In genomic region chr14:78877176-78877575, GRCm38 (mm10) we compare ENCODE assay signal across 21 mouse cellular contexts. TPM values are rescaled to one million over a fixed set of nuclear protein-coding genes. Genes with fewer than 3 reads are reported as not detected.
DNase-seq lines count a peak whose midpoint lies in the region; ATAC-seq and TF ChIP-seq lines count a peak whose summit lies in the region.
"Had no signal": no experiment of that assay in that cellular context is flagged by ENCODE, and none has a peak within 500 bp of the region (broad histone marks: within the 10 kb centered on the region; RNA-seq: fewer than 3 reads in every experiment).

No protein-coding gene starts in this region.

- H3K4me2 ChIP-seq in liver, postnatal 0 days (ENCODE audit: low read depth, low read length) = no peak overlapping the region
- H3K4me2 ChIP-seq in liver, embryonic 14.5 days (ENCODE audit: low read depth) = no peak overlapping the region
- H3K4me2 ChIP-seq: embryonic facial prominence, embryonic 13.5 days; forebrain, embryonic 12.5 days; heart, embryonic 12.5 days; hindbrain, embryonic 14.5 days had no signal

- no peaks in the 10 kb centered on the region for H3K27me3 ChIP-seq in liver, postnatal 0 days (ENCODE audit: insufficient read depth, low read length)
- H3K27me3 ChIP-seq in liver, embryonic 14.5 days (ENCODE audit: control insufficient read depth, insufficient read depth, low read length) = no peaks in the 10 kb centered on the region
- no peaks in the 10 kb centered on the region for H3K27me3 ChIP-seq in heart, embryonic 10.5 days (ENCODE audit: insufficient read depth, poor library complexity, severe bottlenecking)
- H3K27me3 ChIP-seq: embryonic facial prominence, embryonic 13.5 days; forebrain, embryonic 12.5 days; heart, embryonic 12.5 days; Patski had no signal

- no peak for TF ChIP-seq EP300 in liver, postnatal 0 days (IDR thresholded peaks at IDR 0.05; ENCODE audit: low read depth)
- 0 out of 2 replicates have a peak, but pooled peaks have one; percentile 16 for TF ChIP-seq EP300 in liver, embryonic 14.5 days (IDR thresholded peaks at IDR 0.05; ENCODE audit: low read depth)

- H3K36me3 ChIP-seq in liver, postnatal 0 days (replicated peaks; ENCODE audit: insufficient read depth, low read length) = peaks cover 3% of the 10 kb centered on the region; the same call in 1 of the 2 replicates
- no peaks in the 10 kb centered on the region for H3K36me3 ChIP-seq in liver, embryonic 14.5 days (replicated peaks; ENCODE audit: control insufficient read depth, insufficient read depth, low read depth)
- H3K36me3 ChIP-seq in heart, embryonic 10.5 days = peaks cover 10% of the 10 kb centered on the region
- H3K36me3 ChIP-seq: forebrain, embryonic 12.5 days had no signal

- TF ChIP-seq CTCF in liver, postnatal 0 days (IDR thresholded peaks at IDR 0.05; ENCODE audit: low read depth) = no peak
- TF ChIP-seq CTCF in liver, embryonic 14.5 days (IDR thresholded peaks at IDR 0.05; ENCODE audit: low read depth) = no peak

- no peak overlapping the region for H3K9ac ChIP-seq in liver, postnatal 0 days (replicated peaks)
- no peak overlapping the region for H3K9ac ChIP-seq in liver, embryonic 14.5 days (replicated peaks)
- H3K9ac ChIP-seq: embryonic facial prominence, embryonic 13.5 days; forebrain, embryonic 12.5 days; forebrain, postnatal 0 days; heart, embryonic 12.5 days; hindbrain, embryonic 14.5 days had no signal

- no peaks in the 10 kb centered on the region for H3K4me1 ChIP-seq in liver, postnatal 0 days (ENCODE audit: insufficient read depth)
- peaks cover 7 to 19% of the 10 kb centered on the region in 2 experiments; a peak in 2 of 4 replicates for H3K4me1 ChIP-seq in liver, embryonic 14.5 days (replicated peaks; ENCODE audit: control insufficient read depth in 2 of 2, insufficient read depth in 2 of 2, low read length in 1 of 2)
- peaks cover 27% of the 10 kb centered on the region for H3K4me1 ChIP-seq in heart, embryonic 10.5 days

- peak; percentile 9 for DNase-seq in liver
- no peak for DNase-seq in liver, postnatal 0 days
- peak; percentile 29 for DNase-seq in c-Kit-positive CD71-positive TER-119-positive erythroid progenitor cells, embryonic 14.5 days (ENCODE audit: low spot score)
- peak in 2 of 3 experiments; percentile 35 to 45 for DNase-seq in liver, embryonic 14.5 days (ENCODE audit: low read depth in 3 of 3, low spot score in 3 of 3)
- no peak for DNase-seq in right cerebral cortex, adult 2 months (ENCODE audit: low spot score in 2 of 2)
- DNase-seq in T-cell, adult 2 months (ENCODE audit: low spot score) = no peak
- no peak for DNase-seq in heart, embryonic 10.5 days (ENCODE audit: low spot score)
- DNase-seq: adrenal gland, adult 2 months; adrenal gland, postnatal 25 days; cerebellum, adult 11-12 months; cerebellum, adult 9-10 months; cerebellum, postnatal 25 days; forebrain, postnatal 0 days; gastrocnemius, postnatal 14 days; heart, adult 2 months had no signal

- H3K9me3 ChIP-seq in liver, postnatal 0 days (ENCODE audit: low read length) = no peaks in the 10 kb centered on the region
- no peaks in the 10 kb centered on the region for H3K9me3 ChIP-seq in liver, embryonic 14.5 days (ENCODE audit: control insufficient read depth, low read length)
- no peaks in the 10 kb centered on the region for H3K9me3 ChIP-seq in heart, embryonic 10.5 days
- H3K9me3 ChIP-seq: embryonic facial prominence, embryonic 13.5 days; forebrain, embryonic 12.5 days; hindbrain, embryonic 10.5 days had no signal

- no peak overlapping the region for H3K4me3 ChIP-seq in liver, postnatal 0 days (ENCODE audit: low read depth, low read length)
- no peak overlapping the region for H3K4me3 ChIP-seq in liver, embryonic 14.5 days (ENCODE audit: insufficient read depth in 1 of 2, low read depth in 2 of 2, low read length in 2 of 2)
- no peak overlapping the region for H3K4me3 ChIP-seq in heart, embryonic 10.5 days
- H3K4me3 ChIP-seq: embryonic facial prominence, embryonic 13.5 days; forebrain, embryonic 12.5 days; heart, adult 2 months; heart, embryonic 12.5 days; hindbrain, embryonic 10.5 days had no signal

- ATAC-seq in liver, postnatal 0 days = no peak
- ATAC-seq in liver, embryonic 14.5 days (ENCODE audit: insufficient read depth) = peak; percentile 64
- ATAC-seq: forebrain, postnatal 0 days; Patski had no signal

- no peak overlapping the region for H3K27ac ChIP-seq in liver, postnatal 0 days (ENCODE audit: low read depth)
- no peak overlapping the region for H3K27ac ChIP-seq in liver, embryonic 14.5 days
- H3K27ac ChIP-seq in heart, embryonic 10.5 days = no peak overlapping the region
- H3K27ac ChIP-seq: embryonic facial prominence, embryonic 13.5 days; forebrain, embryonic 12.5 days; heart, adult 2 months; hindbrain, embryonic 10.5 days; hindbrain, embryonic 14.5 days had no signal

- WGBS in liver, postnatal 0 days (ENCODE audit: insufficient replicate concordance) = 46% methylated on average over 2 of the region's 2 CpGs
- WGBS in liver, embryonic 14.5 days (ENCODE audit: insufficient replicate concordance) = 16% methylated on average over 2 of the region's 2 CpGs
- WGBS in heart, embryonic 10.5 days = 36% methylated on average over 2 of the region's 2 CpGs

RNA-seq across cellular contexts. Expression of gene Vwa8, which starts 28.3 kb away (rescaled TPM):
- polyA plus RNA-seq in liver, postnatal 0 days (2015; fragmentation: Nextera tagmentation; extraction: Ambion mirVana) = 24.4 and 27.1 TPM in 2 replicates
- polyA plus RNA-seq in liver, embryonic 14.5 days (2012; rRNA removed) = 4.8 and 6.4 TPM in 2 replicates
- 8.1 and 8.3 TPM in 2 replicates for polyA plus RNA-seq in liver, embryonic 14.5 days (2014; fragmentation: Nextera tagmentation; extraction: Ambion mirVana)
- 12.1 and 18.6 TPM in 2 replicates for polyA plus RNA-seq in heart, embryonic 10.5 days (2016; fragmentation: Nextera tagmentation; extraction: Ambion mirVana)

Comparison
In these comparisons a context has a peak if more than half of its experiments do, and no peak if none do; other contexts are left out.
1. DNase-seq: peak in liver (single experiment), c-Kit-positive CD71-positive TER-119-positive erythroid progenitor cells, embryonic 14.5 days (single experiment) and liver, embryonic 14.5 days (2 of 3); none in liver, postnatal 0 days (single experiment), right cerebral cortex, adult 2 months (0 of 2), T-cell, adult 2 months (single experiment) and heart, embryonic 10.5 days (single experiment).